Mouse (Mus musculus): ENCODE data around the gene Ogn. TPM values are rescaled to one million over a fixed set of nuclear protein-coding genes. Genes with fewer than 3 reads are reported as not detected.
"Not testable (repeated sequence)": the region's sequence is repeated elsewhere in the genome, so short reads cannot be mapped to it uniquely, and the experiment has no call there.

Ogn gene
- total RNA-seq, 1 experiment, result 0.45 TPM

GRCm38 (mm10) chr13:49586062-49586461, 21.8 kb upstream of the Ogn start:
- Histone ChIP-seq H3K4me3 (ENCODE audit: insufficient read depth in 1 of 2, low read depth in 1 of 2, low read length in 2 of 2, poor library complexity in 1 of 2, severe bottlenecking in 1 of 2) (no peak overlapping the region), H3K36me3 (ENCODE audit: control insufficient read depth, insufficient read depth, low read length, poor library complexity, severe bottlenecking) (no peaks in the 10 kb centered on the region), H3K27ac (ENCODE audit: insufficient read depth, low read depth, low read length, poor library complexity, severe bottlenecking) (no peak overlapping the region), H3K4me1 (ENCODE audit: control insufficient read depth in 2 of 2, insufficient read depth in 2 of 2, low read length in 2 of 2, poor library complexity in 1 of 2) (no peaks in the 10 kb centered on the region), H3K9ac (ENCODE audit: insufficient read depth, low read depth, low read length, poor library complexity, severe bottlenecking) (no peak overlapping the region), H3K9me3 (ENCODE audit: control insufficient read depth, insufficient read depth, low read depth, low read length) (no peaks in the 10 kb centered on the region)
- no peak for DNase-seq (ENCODE audit: low read depth, low spot score)
- in situ Hi-C loops (cut with MboI; ENCODE audit: low sequenced_read_pairs in 2 of 2, unreplicated experiment in 2 of 2), result no loop called here
- TF ChIP-seq ZC3H11A (IDR thresholded peaks at IDR 0.05; ENCODE audit: borderline replicate concordance, low read depth, low read length) (no peak), MAFK (IDR thresholded peaks at IDR 0.05; ENCODE audit: insufficient read depth, low read depth, low read length) (no peak), ZNF384 (IDR thresholded peaks at IDR 0.05; ENCODE audit: low read depth, low read length) (no peak), HCFC1 (IDR thresholded peaks at IDR 0.05; ENCODE audit: borderline replicate concordance, insufficient read depth, low read length) (no peak), CHD2 (IDR thresholded peaks at IDR 0.05; ENCODE audit: low read depth, low read length) (no peak)

GRCm38 (mm10) chr13:49602541-49602940, 5.3 kb upstream of the Ogn start:
- in situ Hi-C loops (cut with MboI; ENCODE audit: low sequenced_read_pairs in 2 of 2, unreplicated experiment in 2 of 2); H3K27ac ChIP-seq (ENCODE audit: insufficient read depth, low read depth, low read length, poor library complexity, severe bottlenecking); DNase-seq (ENCODE audit: low read depth, low spot score): not testable (repeated sequence)

GRCm38 (mm10) chr13:49603603-49604002, 4.2 kb upstream of the Ogn start:
- no peaks in the 10 kb centered on the region for H3K36me3 ChIP-seq (ENCODE audit: control insufficient read depth, insufficient read depth, low read length, poor library complexity, severe bottlenecking)
- in situ Hi-C loops (cut with MboI; ENCODE audit: low sequenced_read_pairs in 2 of 2, unreplicated experiment in 2 of 2), result no loop called here

More at GRCm38 (mm10) chr13:49602541-49602940, 5.3 kb upstream of the Ogn start:
- not testable (repeated sequence) for H3K9ac ChIP-seq (ENCODE audit: insufficient read depth, low read depth, low read length, poor library complexity, severe bottlenecking); H3K4me1 ChIP-seq (ENCODE audit: control insufficient read depth in 2 of 2, insufficient read depth in 2 of 2, low read length in 2 of 2, poor library complexity in 1 of 2); H3K4me3 ChIP-seq (ENCODE audit: insufficient read depth in 1 of 2, low read depth in 1 of 2, low read length in 2 of 2, poor library complexity in 1 of 2, severe bottlenecking in 1 of 2); H3K36me3 ChIP-seq (ENCODE audit: control insufficient read depth, insufficient read depth, low read length, poor library complexity, severe bottlenecking); H3K9me3 ChIP-seq (ENCODE audit: control insufficient read depth, insufficient read depth, low read depth, low read length)

GRCm38 (mm10) chr13:49608589-49609322, 910 bp downstream of the Ogn start:
- in situ Hi-C loops (cut with MboI; ENCODE audit: low sequenced_read_pairs in 2 of 2, unreplicated experiment in 2 of 2), result no loop called here
- Histone ChIP-seq H3K9me3 (ENCODE audit: control insufficient read depth, insufficient read depth, low read depth, low read length) (no peaks in the 10 kb centered on the region), H3K4me1 (ENCODE audit: control insufficient read depth in 2 of 2, insufficient read depth in 2 of 2, low read length in 2 of 2, poor library complexity in 1 of 2) (no peaks in the 10 kb centered on the region), H3K27ac (ENCODE audit: insufficient read depth, low read depth, low read length, poor library complexity, severe bottlenecking) (no peak overlapping the region), H3K36me3 (ENCODE audit: control insufficient read depth, insufficient read depth, low read length, poor library complexity, severe bottlenecking) (no peaks in the 10 kb centered on the region), H3K9ac (ENCODE audit: insufficient read depth, low read depth, low read length, poor library complexity, severe bottlenecking) (no peak overlapping the region), H3K4me3 (ENCODE audit: insufficient read depth in 1 of 2, low read depth in 1 of 2, low read length in 2 of 2, poor library complexity in 1 of 2, severe bottlenecking in 1 of 2) (no peak overlapping the region)
- no peak for DNase-seq (ENCODE audit: low read depth, low spot score)
- TF ChIP-seq MAFK (IDR thresholded peaks at IDR 0.05; ENCODE audit: insufficient read depth, low read depth, low read length) (no peak), HCFC1 (IDR thresholded peaks at IDR 0.05; ENCODE audit: borderline replicate concordance, insufficient read depth, low read length) (no peak), ZC3H11A (IDR thresholded peaks at IDR 0.05; ENCODE audit: borderline replicate concordance, low read depth, low read length) (no peak), ZNF384 (IDR thresholded peaks at IDR 0.05; ENCODE audit: low read depth, low read length) (no peak), CHD2 (IDR thresholded peaks at IDR 0.05; ENCODE audit: low read depth, low read length) (no peak)

More at GRCm38 (mm10) chr13:49603603-49604002, 4.2 kb upstream of the Ogn start:
- Histone ChIP-seq H3K4me3 (ENCODE audit: insufficient read depth in 1 of 2, low read depth in 1 of 2, low read length in 2 of 2, poor library complexity in 1 of 2, severe bottlenecking in 1 of 2) (no peak overlapping the region), H3K9ac (ENCODE audit: insufficient read depth, low read depth, low read length, poor library complexity, severe bottlenecking) (no peak overlapping the region), H3K27ac (ENCODE audit: insufficient read depth, low read depth, low read length, poor library complexity, severe bottlenecking) (no peak overlapping the region), H3K4me1 (ENCODE audit: control insufficient read depth in 2 of 2, insufficient read depth in 2 of 2, low read length in 2 of 2, poor library complexity in 1 of 2) (no peaks in the 10 kb centered on the region; a peak in 1 of 4 replicates), H3K9me3 (ENCODE audit: control insufficient read depth, insufficient read depth, low read depth, low read length) (no peaks in the 10 kb centered on the region; the same call in 1 of the 2 replicates)
- no peak for TF ChIP-seq CHD2 (IDR thresholded peaks at IDR 0.05; ENCODE audit: low read depth, low read length)
- TF ChIP-seq ZC3H11A (IDR thresholded peaks at IDR 0.05; ENCODE audit: borderline replicate concordance, low read depth, low read length), result no peak
- TF ChIP-seq ZNF384 (IDR thresholded peaks at IDR 0.05; ENCODE audit: low read depth, low read length), result no peak
- TF ChIP-seq HCFC1 (IDR thresholded peaks at IDR 0.05; ENCODE audit: borderline replicate concordance, insufficient read depth, low read length), result no peak
- no peak for DNase-seq (ENCODE audit: low read depth, low spot score)

- TF ChIP-seq ZNF384 (IDR thresholded peaks at IDR 0.05; ENCODE audit: low read depth, low read length) (no peak), CHD2 (IDR thresholded peaks at IDR 0.05; ENCODE audit: low read depth, low read length) (no peak), HCFC1 (IDR thresholded peaks at IDR 0.05; ENCODE audit: borderline replicate concordance, insufficient read depth, low read length) (no peak), ZC3H11A (IDR thresholded peaks at IDR 0.05; ENCODE audit: borderline replicate concordance, low read depth, low read length) (no peak), MAFK (IDR thresholded peaks at IDR 0.05; ENCODE audit: insufficient read depth, low read depth, low read length) (no peak)
- Histone ChIP-seq H3K9ac (ENCODE audit: insufficient read depth, low read depth, low read length, poor library complexity, severe bottlenecking) (no peak overlapping the region), H3K9me3 (ENCODE audit: control insufficient read depth, insufficient read depth, low read depth, low read length) (no peaks in the 10 kb centered on the region), H3K27ac (ENCODE audit: insufficient read depth, low read depth, low read length, poor library complexity, severe bottlenecking) (no peak overlapping the region), H3K4me3 (ENCODE audit: insufficient read depth in 1 of 2, low read depth in 1 of 2, low read length in 2 of 2, poor library complexity in 1 of 2, severe bottlenecking in 1 of 2) (no peak overlapping the region), H3K4me1 (ENCODE audit: control insufficient read depth in 2 of 2, insufficient read depth in 2 of 2, low read length in 2 of 2, poor library complexity in 1 of 2) (peaks cover 0 to 2% of the 10 kb centered on the region in 2 experiments; a peak in 1 of 4 replicates), H3K36me3 (ENCODE audit: control insufficient read depth, insufficient read depth, low read length, poor library complexity, severe bottlenecking) (no peaks in the 10 kb centered on the region)
- in situ Hi-C loops (cut with MboI; ENCODE audit: low sequenced_read_pairs in 2 of 2, unreplicated experiment in 2 of 2), result no loop called here
- no peak for DNase-seq (ENCODE audit: low read depth, low spot score)
These were observed 9.2 kb downstream of the Ogn start for GRCm38 (mm10) chr13:49617021-49617420.
